Mouse (Mus musculus) intestine, embryonic 16.5 days (tissue): ENCODE data around the gene Kctd4. TPM values are rescaled to one million over a fixed set of nuclear protein-coding genes. Genes with fewer than 3 reads are reported as not detected.
"Not testable (repeated sequence)": the region's sequence is repeated elsewhere in the genome, so short reads cannot be mapped to it uniquely, and the experiment has no call there.

ENCODE experiments used
- ATAC-seq: fragments of 200-750 bp; cut with Nextera tagmentation; 2 replicates; pipeline ENCODE4 v1.8.0; 2017; ENCODE audit warnings: moderate TSS enrichment, moderate library complexity
- H3K27ac ChIP-seq: fragments of 300-500 bp; sonication (generic); 2 replicates; pipeline ENCODE4 v1.5.1; 2014; ENCODE audit warnings: mild to moderate bottlenecking, low read length
- H3K27me3 ChIP-seq: fragments of 300-500 bp; sonication (generic); replicated peaks from 2 replicates; pipeline ENCODE4 v1.6.1; 2014; ENCODE audit warnings: low read length, control low read depth, mixed read lengths; ENCODE audit not compliant: control insufficient read depth, insufficient read depth
- H3K36me3 ChIP-seq: fragments of 300-500 bp; sonication (generic); 2 replicates; pipeline ENCODE4 v1.6.1; 2014; ENCODE audit warnings: low read length, control low read depth; ENCODE audit not compliant: control insufficient read depth, insufficient read depth
- H3K4me1 ChIP-seq: fragments of 300-500 bp; sonication (generic); 2 replicates; pipeline ENCODE4 v1.6.1; 2014; ENCODE audit warnings: low read length, control low read depth, mixed read lengths; ENCODE audit not compliant: control insufficient read depth, insufficient read depth
- H3K4me2 ChIP-seq: fragments of 300-500 bp; sonication (generic); 2 replicates; pipeline ENCODE4 v1.6.1; 2014; ENCODE audit warnings: low read depth, low read length, control low read depth
- H3K4me3 ChIP-seq: fragments of 300-500 bp; sonication (generic); 2 replicates; pipeline ENCODE4 v1.5.1; 2014; ENCODE audit warnings: mild to moderate bottlenecking, low read length
- H3K9ac ChIP-seq: fragments of 300-500 bp; sonication (generic); 2 replicates; pipeline ENCODE4 v1.6.1; 2014; ENCODE audit warnings: low read depth, low read length
- H3K9me3 ChIP-seq: fragments of 300-500 bp; sonication (generic); 2 replicates; pipeline ENCODE4 v1.6.1; 2016; ENCODE audit warnings: low read length, control low read depth; ENCODE audit not compliant: control insufficient read depth
- WGBS: fragments of 180-500 bp; shearing (Covaris S2); extraction: QIAGEN DNeasy Blood & Tissue Kit; methylation state at CpG from one replicate; pipeline ENCODE4 v1.1.7; 2014; 5-methylcytosine and 5-hydroxymethylcytosine counted together
- polyA plus RNA-seq: library from polyadenylated mRNA; unstranded; fragments of >200 nt; fragmentation: Nextera tagmentation; extraction: Ambion mirVana; gene quantifications from 2 replicates; pipeline ENCODE4 v1.2.1, GENCODE M21; 2015

The Kctd4 gene
- polyA plus RNA-seq: 0.42 and 0.44 TPM in 2 replicates

DNA sequence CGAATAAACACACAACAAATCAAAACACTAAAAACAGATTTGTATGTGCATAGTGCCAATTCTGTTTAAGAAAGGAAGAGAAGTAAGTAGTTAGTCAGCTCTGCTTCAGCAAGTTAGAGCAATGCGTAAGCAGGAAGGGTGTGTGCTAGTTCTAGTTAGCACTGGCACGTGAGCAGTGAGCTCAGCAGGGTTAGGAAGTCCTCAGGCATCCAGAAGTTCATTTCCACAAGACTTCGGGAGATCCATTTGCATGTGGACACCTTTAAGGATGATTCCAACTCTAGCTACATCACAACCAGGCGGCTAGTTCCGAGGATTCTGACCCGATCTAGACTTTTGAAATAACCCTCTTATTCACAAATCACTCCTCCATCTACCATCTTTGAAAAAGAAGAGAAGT is at the start of gene Kctd4:
Gene Kctd4 (plus strand): TSS at position 244 of the 400 bp plus-strand sequence.
- Histone ChIP-seq H3K4me1 (no peaks in the 10 kb centered on the region), H3K36me3 (no peaks in the 10 kb centered on the region), H3K9me3 (no peaks in the 10 kb centered on the region), H3K4me2 (no peak within 1 kb of the TSS), H3K9ac (no peak within 1 kb of the TSS), H3K4me3 (no peak within 1 kb of the TSS), H3K27ac (no peak within 1 kb of the TSS), H3K27me3 (no peaks in the 10 kb centered on the region)
- WGBS: 88% methylated on average over 7 of the region's 7 CpGs
- no peak for ATAC-seq

DNA sequence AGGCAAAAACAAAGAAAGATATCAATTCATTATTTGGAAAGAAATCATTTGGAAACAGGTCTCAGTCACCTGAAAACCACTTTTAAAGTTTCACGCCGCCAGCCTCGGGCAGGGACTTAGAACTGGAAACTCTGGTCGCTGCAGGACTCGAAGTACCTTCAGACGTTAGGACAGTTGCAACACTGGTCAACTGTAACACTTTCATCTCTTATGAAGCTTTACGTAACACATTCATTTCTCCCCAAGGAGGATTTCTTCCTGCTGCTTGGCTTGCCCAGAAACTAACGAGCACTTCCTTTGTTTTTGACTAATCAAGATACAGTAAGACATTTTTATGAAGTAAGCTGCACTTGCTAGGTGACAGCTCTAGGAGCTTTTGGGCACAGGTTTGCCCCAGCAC is 47.9 kb upstream of the Kctd4 start:
- ATAC-seq: no peak
- Histone ChIP-seq H3K36me3 (peaks cover 6% of the 10 kb centered on the region; the same call in 1 of the 2 replicates), H3K4me3 (no peak overlapping the region), H3K27ac (no peak overlapping the region), H3K9me3 (no peaks in the 10 kb centered on the region), H3K4me1 (no peaks in the 10 kb centered on the region), H3K9ac (no peak overlapping the region), H3K4me2 (no peak overlapping the region), H3K27me3 (no peaks in the 10 kb centered on the region)
- 91% methylated on average over 8 of the region's 8 CpGs for whole genome bisulfite sequencing

DNA sequence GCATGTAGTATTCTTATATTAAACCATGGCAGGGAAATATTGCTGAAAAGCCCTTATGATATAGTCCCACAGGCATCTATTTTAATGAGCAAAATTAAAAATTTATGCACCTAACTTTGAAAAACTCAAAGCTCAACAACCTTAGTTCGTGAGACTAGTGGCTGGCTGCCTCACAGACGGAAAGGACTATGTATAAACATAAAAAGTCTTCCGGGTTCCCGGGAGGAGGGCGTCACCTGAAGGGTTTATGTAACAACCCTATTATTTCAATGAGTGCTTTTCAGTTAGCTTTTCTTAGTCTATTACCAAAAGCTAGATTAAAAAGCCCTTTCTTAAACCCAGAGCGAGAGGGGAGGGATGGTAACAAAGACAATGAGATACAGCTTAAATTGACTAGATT is 42.8 kb upstream of the Kctd4 start:
- Histone ChIP-seq H3K9ac (no peak overlapping the region), H3K36me3 (0 out of 2 replicates have a peak, but pooled peaks cover 2% of the 10 kb centered on the region), H3K4me3 (no peak overlapping the region), H3K27ac (no peak overlapping the region), H3K4me1 (no peaks in the 10 kb centered on the region), H3K9me3 (no peaks in the 10 kb centered on the region), H3K27me3 (no peaks in the 10 kb centered on the region), H3K4me2 (no peak overlapping the region)
- 82% methylated on average over 6 of the region's 6 CpGs for WGBS
- no peak for ATAC-seq

DNA sequence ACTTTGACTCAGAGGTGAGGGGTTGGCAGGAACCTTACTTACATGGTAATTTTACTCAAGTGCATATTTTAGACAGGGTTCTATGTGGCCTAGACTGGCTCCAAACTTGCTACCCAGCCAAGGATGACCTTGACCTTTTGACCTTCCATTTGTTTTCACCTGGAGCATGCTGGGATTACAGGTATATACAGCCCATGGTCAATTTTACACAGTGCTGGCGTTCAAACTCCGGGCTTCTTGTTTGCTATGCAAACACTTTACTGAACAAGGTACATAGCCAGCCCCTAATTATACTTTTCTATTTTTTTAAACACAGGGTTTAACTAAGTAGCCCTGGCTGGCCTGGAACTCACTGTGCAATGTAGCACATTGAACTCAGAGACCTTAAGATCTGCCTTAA is 42.1 kb upstream of the Kctd4 start:
- H3K4me3 ChIP-seq: no peak overlapping the region
- H3K36me3 ChIP-seq: 0 out of 2 replicates have a peak, but pooled peaks cover 2% of the 10 kb centered on the region
- H3K27ac ChIP-seq: no peak overlapping the region
- no peaks in the 10 kb centered on the region for H3K27me3 ChIP-seq
- peak; percentile 50; the same call in 1 of the 2 replicates for ATAC-seq
- no peak overlapping the region for H3K4me2 ChIP-seq
- H3K9me3 ChIP-seq: no peaks in the 10 kb centered on the region
- WGBS: 56% methylated on average over 2 of the region's 2 CpGs
- H3K9ac ChIP-seq: no peak overlapping the region
- no peaks in the 10 kb centered on the region for H3K4me1 ChIP-seq

DNA sequence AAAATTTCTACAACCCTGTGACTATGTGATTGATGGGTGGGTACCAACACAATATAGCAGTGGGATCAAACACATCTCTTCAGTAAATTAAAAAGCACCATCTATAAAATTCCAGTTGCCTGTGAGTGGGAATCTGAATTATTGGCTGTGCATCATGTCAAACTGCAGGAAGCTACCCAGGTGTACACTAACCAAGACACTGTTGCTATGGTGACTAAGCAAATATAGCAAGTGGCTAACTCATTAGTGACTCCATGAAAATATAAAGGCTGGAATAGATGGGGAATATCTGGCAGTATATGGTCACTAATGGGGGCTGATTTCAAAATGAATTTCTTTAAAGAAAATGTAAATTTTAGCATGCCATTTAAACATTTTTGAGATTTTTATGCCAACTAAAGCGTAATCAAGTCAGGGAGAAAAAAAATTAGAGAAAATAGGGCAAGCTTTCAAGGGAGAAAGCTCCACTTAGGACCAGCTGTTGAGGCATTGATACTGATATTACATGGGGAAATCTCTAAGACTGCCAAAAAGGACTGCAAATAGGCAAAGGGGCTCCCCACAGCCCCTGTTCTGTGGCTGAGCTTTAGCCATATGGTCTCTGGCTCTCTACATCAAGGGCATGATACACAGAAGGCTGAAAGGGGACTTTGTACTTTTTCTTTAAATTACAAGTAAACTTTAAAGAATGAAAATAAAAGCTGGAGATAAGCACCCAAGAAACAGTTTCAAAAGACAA is 31.3 kb upstream of the Kctd4 start:
- H3K9ac ChIP-seq: no peak overlapping the region
- H3K4me3 ChIP-seq: no peak overlapping the region
- H3K4me2 ChIP-seq: no peak overlapping the region
- no peaks in the 10 kb centered on the region for H3K36me3 ChIP-seq
- no peak overlapping the region for H3K27ac ChIP-seq
- H3K4me1 ChIP-seq: no peaks in the 10 kb centered on the region
- H3K9me3 ChIP-seq: no peaks in the 10 kb centered on the region
- 87% methylated on average over 1 of the region's 1 CpGs for WGBS
- ATAC-seq: no peak; the same call in 1 of the 2 replicates
- no peaks in the 10 kb centered on the region for H3K27me3 ChIP-seq

DNA sequence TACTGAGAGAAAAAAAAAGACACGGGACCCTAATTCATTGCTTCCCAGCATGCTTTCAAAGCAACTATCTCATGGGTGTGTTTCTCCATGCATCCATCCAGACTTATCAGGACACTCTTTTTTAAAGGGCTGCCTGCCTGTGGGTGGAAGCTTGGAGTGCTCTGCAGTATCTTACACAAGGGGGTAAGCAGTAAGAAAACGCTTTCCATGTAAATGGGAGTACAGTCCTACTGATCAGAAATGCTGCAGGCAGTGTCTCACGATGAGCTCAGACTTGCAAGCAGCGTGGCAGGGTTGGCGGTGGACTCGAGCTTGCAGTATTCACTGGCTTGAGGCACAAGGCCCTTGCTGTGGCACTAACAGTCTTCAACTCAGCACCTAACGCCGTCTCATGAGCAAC is 25.1 kb upstream of the Kctd4 start:
- not testable (repeated sequence) for H3K4me1 ChIP-seq, H3K27ac ChIP-seq, H3K36me3 ChIP-seq, H3K27me3 ChIP-seq, H3K9me3 ChIP-seq, H3K4me2 ChIP-seq, H3K4me3 ChIP-seq, ATAC-seq, H3K9ac ChIP-seq
- WGBS: 88% methylated on average over 8 of the region's 8 CpGs

DNA sequence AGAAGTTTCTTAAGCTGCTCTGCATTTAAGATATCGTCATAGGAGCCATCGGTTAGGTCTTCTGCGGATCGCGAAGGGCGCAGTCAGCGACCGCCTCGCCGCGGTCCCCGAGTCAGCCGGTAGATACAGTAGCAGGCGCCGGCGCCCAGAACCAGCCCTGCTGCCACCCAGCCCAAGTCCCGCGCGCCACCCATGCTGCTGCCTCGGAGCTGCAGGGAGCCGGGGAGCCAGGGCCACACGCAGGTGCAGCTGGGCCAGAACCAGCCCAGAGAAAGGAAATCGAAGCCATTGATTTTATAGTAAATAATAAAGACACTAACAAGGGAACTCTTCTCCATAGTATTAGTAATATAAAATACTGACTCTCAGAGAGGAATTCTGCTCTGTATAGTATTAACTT is 23.5 kb upstream of the Kctd4 start:
- Histone ChIP-seq H3K9ac (no peak overlapping the region), H3K9me3 (no peaks in the 10 kb centered on the region), H3K27me3 (no peaks in the 10 kb centered on the region), H3K36me3 (no peaks in the 10 kb centered on the region), H3K4me3 (no peak overlapping the region), H3K27ac (no peak overlapping the region), H3K4me1 (no peaks in the 10 kb centered on the region), H3K4me2 (no peak overlapping the region)
- no peak for ATAC-seq
- WGBS: 93% methylated on average over 23 of the region's 23 CpGs

DNA sequence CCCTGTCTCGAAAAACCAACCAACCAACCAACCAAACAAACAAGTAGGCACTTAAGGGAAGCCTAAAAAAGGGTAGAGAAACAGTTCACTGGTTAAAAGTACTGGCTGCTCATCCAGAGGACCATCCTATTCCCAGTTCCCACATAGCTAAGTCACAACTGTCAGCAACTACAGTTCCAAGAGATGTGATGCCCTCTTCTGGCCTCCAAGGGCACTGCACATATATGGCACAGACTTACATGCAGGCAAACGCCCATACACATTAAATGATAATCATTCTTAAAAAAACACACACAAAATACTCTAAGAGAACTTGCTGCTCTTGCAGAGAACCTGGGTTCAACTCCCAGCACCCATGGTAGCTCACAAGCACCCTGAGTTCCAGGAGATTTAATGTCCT is 20.4 kb upstream of the Kctd4 start:
- ATAC-seq: no peak
- Histone ChIP-seq H3K27me3 (no peaks in the 10 kb centered on the region), H3K9me3 (no peaks in the 10 kb centered on the region), H3K27ac (no peak overlapping the region), H3K4me3 (no peak overlapping the region), H3K4me2 (no peak overlapping the region), H3K9ac (no peak overlapping the region), H3K36me3 (no peaks in the 10 kb centered on the region), H3K4me1 (no peaks in the 10 kb centered on the region)
- WGBS: 88% methylated on average over 2 of the region's 2 CpGs

DNA sequence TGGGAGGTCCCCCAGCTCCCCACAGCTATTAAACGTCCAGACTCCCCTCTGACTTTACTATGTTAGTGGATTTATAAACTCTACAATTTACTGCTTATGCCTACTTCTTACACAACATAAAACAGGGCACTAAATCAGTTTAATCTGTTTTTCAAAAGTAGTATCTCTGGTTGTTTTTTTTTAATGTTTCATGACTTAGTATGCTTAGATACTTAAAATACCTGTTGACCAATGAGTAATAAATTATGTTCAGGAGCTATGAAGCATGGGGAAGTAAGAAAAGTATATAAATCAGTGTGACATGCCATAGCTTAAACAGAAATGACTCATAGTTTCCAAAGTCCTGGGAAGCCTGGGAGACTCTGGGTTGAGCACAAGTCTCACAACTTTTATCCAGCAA is 17.1 kb upstream of the Kctd4 start:
- Histone ChIP-seq H3K9ac (no peak overlapping the region), H3K27ac (no peak overlapping the region)
- 0 out of 2 replicates have a peak, but pooled peaks have one; percentile 48 for ATAC-seq

DNA sequence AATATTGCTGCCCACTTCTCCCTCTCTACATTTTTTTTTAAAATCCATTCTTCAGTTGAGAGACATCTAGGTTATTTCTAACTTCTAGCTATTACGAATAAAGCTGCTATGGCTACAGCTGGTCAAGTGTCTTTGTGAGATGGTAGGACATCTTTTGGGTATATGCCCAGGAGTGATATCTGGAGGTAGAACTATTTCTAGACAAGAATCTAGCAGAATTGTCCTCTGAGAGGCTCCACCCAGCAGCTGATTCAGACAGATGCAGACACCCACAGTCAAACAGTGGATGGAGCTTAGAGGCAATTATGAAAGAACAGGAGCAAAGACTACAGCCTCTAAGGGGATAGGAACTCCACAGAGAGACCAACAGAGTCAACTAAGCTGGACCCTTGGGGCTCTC is 13.3 kb upstream of the Kctd4 start:
- Histone ChIP-seq H3K4me1 (no peaks in the 10 kb centered on the region), H3K9ac (no peak overlapping the region), H3K36me3 (no peaks in the 10 kb centered on the region), H3K4me3 (no peak overlapping the region), H3K4me2 (no peak overlapping the region), H3K9me3 (no peaks in the 10 kb centered on the region), H3K27me3 (no peaks in the 10 kb centered on the region), H3K27ac (no peak overlapping the region)
- no peak for ATAC-seq
- WGBS: 94% methylated on average over 1 of the region's 1 CpGs

More for the DNA sequence above, 17.1 kb upstream of the Kctd4 start:
- no peaks in the 10 kb centered on the region for H3K36me3 ChIP-seq
- H3K4me3 ChIP-seq: no peak overlapping the region
- no peaks in the 10 kb centered on the region for H3K9me3 ChIP-seq
- H3K27me3 ChIP-seq: no peaks in the 10 kb centered on the region
- no peak overlapping the region for H3K4me2 ChIP-seq
- no peaks in the 10 kb centered on the region for H3K4me1 ChIP-seq
- WGBS: 39% methylated on average over 1 of the region's 1 CpGs
